Mouse (Mus musculus) hindbrain, embryonic 16.5 days (tissue): ENCODE results near the gene Glis1. TPM values are rescaled to one million over a fixed set of nuclear protein-coding genes. Genes with fewer than 3 reads are reported as not detected.

Experiments used
- ATAC-seq: fragments of 200-750 bp; cut with Nextera tagmentation; 2 replicates; pipeline ENCODE4 v1.8.0; 2017; ENCODE audit warnings: moderate TSS enrichment, moderate library complexity
- H3K27ac ChIP-seq: fragments of 300-500 bp; sonication (generic); 2 replicates; pipeline ENCODE4 v1.5.1; 2014; ENCODE audit warnings: low read depth, mild to moderate bottlenecking, control low read depth, low read length, moderate library complexity
- H3K27me3 ChIP-seq: fragments of 300-500 bp; sonication (generic); replicated peaks from 2 replicates; pipeline ENCODE4 v1.6.1; 2014; ENCODE audit warnings: low read length; ENCODE audit not compliant: control insufficient read depth, insufficient read depth
- H3K36me3 ChIP-seq: fragments of 300-500 bp; sonication (generic); 2 replicates; pipeline ENCODE4 v1.6.1; 2014; ENCODE audit warnings: mild to moderate bottlenecking, low read length, moderate library complexity, mixed read lengths; ENCODE audit not compliant: control insufficient read depth, insufficient read depth
- H3K4me1 ChIP-seq: fragments of 300-500 bp; sonication (generic); 2 replicates; pipeline ENCODE4 v1.6.1; 2014; ENCODE audit warnings: low read depth, low read length; ENCODE audit not compliant: control insufficient read depth, insufficient read depth
- H3K4me2 ChIP-seq: fragments of 300-500 bp; sonication (generic); 2 replicates; pipeline ENCODE4 v1.6.1; 2014; ENCODE audit warnings: mild to moderate bottlenecking, low read length, control low read depth, moderate library complexity
- H3K4me3 ChIP-seq: fragments of 300-500 bp; sonication (generic); 2 replicates; pipeline ENCODE4 v1.5.1; 2014; ENCODE audit warnings: mild to moderate bottlenecking, low read length, control low read depth, moderate library complexity
- H3K9ac ChIP-seq: fragments of 300-500 bp; sonication (generic); 2 replicates; pipeline ENCODE4 v1.6.1; 2014; ENCODE audit warnings: low read depth, mild to moderate bottlenecking, control low read depth, low read length, moderate library complexity
- H3K9me3 ChIP-seq: fragments of 300-500 bp; sonication (generic); 2 replicates; pipeline ENCODE4 v1.6.1; 2014; ENCODE audit warnings: mild to moderate bottlenecking, low read length, moderate library complexity; ENCODE audit not compliant: control insufficient read depth
- WGBS: fragments of 180-500 bp; shearing (Covaris S2); extraction: QIAGEN DNeasy Blood & Tissue Kit; methylation state at CpG from one replicate; pipeline ENCODE4 v1.1.7; 2014; 5-methylcytosine and 5-hydroxymethylcytosine counted together
- microRNA-seq: library from miRNA; unstranded; fragments of <30 nt; microRNA quantifications from one replicate; pipeline ENCODE4, GENCODE M21; 2017
- polyA plus RNA-seq: library from polyadenylated mRNA; unstranded; fragments of >200 nt; fragmentation: Nextera tagmentation; extraction: Ambion mirVana; gene quantifications from 2 replicates; pipeline ENCODE4 v1.2.1, GENCODE M21; 2015

Gene Glis1
- polyA plus RNA-seq, 1 experiment from 2014 or later = 1.3 TPM

DNA sequence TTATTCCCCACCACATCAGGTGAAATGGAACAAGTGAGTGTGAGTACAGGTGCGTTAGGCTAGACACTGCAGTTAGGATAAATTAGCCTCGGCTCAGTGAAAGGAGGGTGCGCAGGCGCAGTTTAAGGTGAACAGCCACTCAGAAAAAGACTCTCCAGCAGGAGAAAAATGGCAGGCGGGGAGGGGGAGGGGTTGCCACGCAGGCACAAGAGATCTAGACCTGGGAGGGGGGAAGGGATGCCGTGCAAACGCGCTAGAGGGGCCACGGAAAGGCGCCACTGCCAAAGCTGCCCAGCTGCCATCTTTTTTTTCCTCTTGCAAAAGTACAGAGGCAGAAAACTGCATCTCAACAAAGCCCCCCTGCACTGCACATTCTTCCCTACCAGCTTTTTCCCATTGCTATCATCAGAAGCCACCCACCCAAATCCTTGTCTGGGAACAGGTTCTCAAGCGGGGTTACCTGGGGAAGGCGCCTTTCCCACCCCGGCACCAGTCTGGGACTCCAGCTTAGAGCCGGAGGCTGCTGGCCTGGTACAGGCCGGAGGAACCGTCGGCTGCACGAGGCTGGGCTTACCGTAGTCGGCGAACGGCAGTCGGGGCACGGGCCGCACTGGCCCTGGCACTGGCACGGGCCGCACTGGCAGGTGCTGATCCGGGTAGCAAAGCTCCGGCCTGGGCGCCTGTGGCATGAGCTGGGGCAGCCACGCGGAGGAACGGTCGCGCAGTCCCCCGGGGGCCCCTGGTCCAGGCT is 248.8 kb downstream of the Glis1 start:
- H3K4me3 ChIP-seq = no peak overlapping the region
- H3K9me3 ChIP-seq = no peaks in the 10 kb centered on the region
- ATAC-seq = no peak
- H3K4me1 ChIP-seq = peaks cover 19% of the 10 kb centered on the region
- no peak overlapping the region for H3K4me2 ChIP-seq
- H3K27me3 ChIP-seq = no peaks in the 10 kb centered on the region
- 91% methylated on average over 37 of the region's 37 CpGs for WGBS
- no peak overlapping the region for H3K9ac ChIP-seq
- H3K27ac ChIP-seq = no peak overlapping the region
- no peaks in the 10 kb centered on the region for H3K36me3 ChIP-seq

DNA sequence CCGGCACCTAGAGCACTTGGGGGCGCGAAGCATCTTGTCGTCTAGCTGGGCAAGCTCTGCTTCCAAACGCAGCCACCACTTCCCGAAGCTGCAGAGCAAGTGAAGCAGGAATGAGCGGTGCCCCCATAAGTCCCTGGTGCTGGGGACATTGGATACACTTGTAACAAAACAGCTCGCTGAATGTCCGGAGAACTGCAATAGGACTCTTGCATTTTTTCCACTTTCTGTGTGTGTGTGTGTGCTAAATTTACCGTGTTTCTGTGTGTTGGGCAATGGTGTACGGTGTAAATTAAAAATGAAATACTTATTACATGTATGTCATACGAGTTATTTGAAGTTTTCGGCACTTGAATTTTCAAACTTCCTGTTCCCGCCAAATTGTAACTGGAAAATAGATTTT is 249.7 kb downstream of the Glis1 start, which contains the start of gene Dmrtb1:
Gene Dmrtb1, minus strand, starts transcription at position 101 of the 400 bp plus-strand sequence.
- H3K27me3 ChIP-seq = no peaks in the 10 kb centered on the region
- H3K4me3 ChIP-seq = no peak within 1 kb of the TSS
- peaks cover 19% of the 10 kb centered on the region for H3K4me1 ChIP-seq
- no peaks in the 10 kb centered on the region for H3K9me3 ChIP-seq
- H3K4me2 ChIP-seq = no peak within 1 kb of the TSS
- H3K36me3 ChIP-seq = no peaks in the 10 kb centered on the region
- ATAC-seq = no peak
- H3K9ac ChIP-seq = no peak within 1 kb of the TSS
- 94% methylated on average over 14 of the region's 14 CpGs for WGBS
- no peak within 1 kb of the TSS for H3K27ac ChIP-seq

Small RNA genes within 50 kb of the gene (microRNA-seq; reads per million reads assigned to microRNA genes)
- gene Gm24804 = not detected

Other genes starting within 250 kb of the Glis1 start
- gene Ldlrad1, start 225.4 kb upstream of the Glis1 start, polyA plus RNA-seq = not detected in 2 replicates
- 52.1 and 54.7 TPM in 2 replicates for gene Lrrc42, start 181.1 kb upstream of the Glis1 start, polyA plus RNA-seq
- gene Hspb11, start 181.0 kb upstream of the Glis1 start, polyA plus RNA-seq = 31.1 and 36.8 TPM in 2 replicates
- gene Dio1, start 127.4 kb upstream of the Glis1 start, polyA plus RNA-seq = not detected in 2 replicates
- gene Yipf1, start 120.2 kb upstream of the Glis1 start, polyA plus RNA-seq = 66.0 and 66.1 TPM in 2 replicates
- gene Ndc1, start 66.8 kb upstream of the Glis1 start, polyA plus RNA-seq = 18.2 and 21.1 TPM in 2 replicates
- 10.9 and 15.8 TPM in 2 replicates for gene Dmrtb1, start 249.6 kb downstream of the Glis1 start, polyA plus RNA-seq